Mouse (Mus musculus): Measurements from ENCODE around the gene Map3k7. TPM values are rescaled to one million over a fixed set of nuclear protein-coding genes. Genes with fewer than 3 reads are reported as not detected.

The Map3k7 gene
- polyA plus RNA-seq, 1 experiment from 2014 or later = 25.9 TPM

GRCm38 (mm10) chr4:31936911-31937375, 27.0 kb upstream of the Map3k7 start:
- H3K27me3 ChIP-seq (ENCODE audit: control insufficient read depth, insufficient read depth, low read depth, low read length) = no peaks in the 10 kb centered on the region; the same call in 1 of the 2 replicates
- H3K36me3 ChIP-seq (ENCODE audit: control insufficient read depth, insufficient read depth, low read length) = no peaks in the 10 kb centered on the region
- H3K4me1 ChIP-seq (replicated peaks; ENCODE audit: control insufficient read depth, insufficient read depth, low read length) = peaks cover 7% of the 10 kb centered on the region
- H3K4me3 ChIP-seq (ENCODE audit: low read length) = peak overlapping the region; percentile 52
- H3K9me3 ChIP-seq (ENCODE audit: control insufficient read depth, low read length) = no peaks in the 10 kb centered on the region
- no peak for ATAC-seq (ENCODE audit: low read depth)
- peak overlapping the region; percentile 83 for H3K4me2 ChIP-seq (ENCODE audit: low read depth, low read length)
- H3K9ac ChIP-seq (ENCODE audit: low read length) = peak overlapping the region; percentile 75; the same call in 1 of the 2 replicates
- WGBS = 21% methylated on average over 15 of the region's 15 CpGs
- no peak overlapping the region for H3K27ac ChIP-seq (ENCODE audit: low read length)

DNA sequence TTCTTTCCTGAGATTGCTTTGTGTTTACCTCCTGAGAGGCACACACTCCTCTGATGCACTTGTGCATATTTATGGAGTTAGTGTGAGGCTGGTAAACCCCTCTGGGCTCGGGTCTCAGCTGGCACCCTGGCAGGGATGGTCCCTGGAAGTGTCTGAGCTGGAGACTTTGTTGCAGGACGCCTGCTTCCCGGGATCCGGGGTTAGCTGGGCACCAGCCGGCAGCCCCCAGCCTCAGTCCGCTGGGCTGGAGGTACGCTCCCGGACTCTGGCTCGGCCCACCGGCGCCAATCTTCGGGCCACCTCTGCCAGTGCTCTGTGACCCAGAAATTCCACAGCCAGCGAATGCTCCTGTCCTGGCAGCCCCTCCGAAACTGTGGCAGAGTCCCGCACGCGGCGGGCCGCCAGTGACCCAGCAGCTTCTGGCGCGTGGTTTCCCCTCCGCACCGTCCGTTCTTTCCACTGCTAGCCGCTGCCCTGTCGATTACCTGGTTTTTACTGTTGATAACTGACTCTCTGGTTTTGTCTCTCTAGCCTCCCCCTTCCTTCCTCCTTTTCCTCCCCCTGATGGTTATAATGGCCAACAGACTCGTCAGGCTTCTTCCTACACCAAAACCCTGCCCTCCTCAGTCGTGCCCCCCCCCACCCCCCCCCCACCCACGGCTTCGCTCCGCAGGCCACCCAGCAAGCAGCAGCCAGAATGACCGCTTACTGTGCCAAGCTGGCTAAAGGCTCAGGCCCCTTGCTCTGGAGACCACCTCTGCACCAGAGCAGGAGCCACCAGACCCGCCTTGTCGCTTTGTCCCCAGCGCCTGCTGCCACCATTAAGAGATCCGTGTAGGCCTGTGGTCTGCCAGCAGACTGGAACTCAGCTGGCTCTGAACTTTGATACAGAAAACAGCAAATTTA, 26.3 kb upstream of the Map3k7 start:
- Histone ChIP-seq H3K9ac (ENCODE audit: low read length) (peak overlapping the region; percentile 75), H3K4me2 (ENCODE audit: low read depth, low read length) (peak overlapping the region; percentile 83), H3K4me1 (replicated peaks; ENCODE audit: control insufficient read depth, insufficient read depth, low read length) (peaks cover 7% of the 10 kb centered on the region), H3K4me3 (ENCODE audit: low read length) (peak overlapping the region; percentile 52), H3K9me3 (ENCODE audit: control insufficient read depth, low read length) (no peaks in the 10 kb centered on the region), H3K36me3 (ENCODE audit: control insufficient read depth, insufficient read depth, low read length) (no peaks in the 10 kb centered on the region), H3K27me3 (ENCODE audit: control insufficient read depth, insufficient read depth, low read depth, low read length) (no peaks in the 10 kb centered on the region; the same call in 1 of the 2 replicates), H3K27ac (ENCODE audit: low read length) (no peak overlapping the region)
- peak; percentile 67 for ATAC-seq (ENCODE audit: low read depth)
- WGBS = 6% methylated on average over 31 of the region's 36 CpGs

- H3K27ac ChIP-seq (ENCODE audit: low read length) = no peak overlapping the region
- no peaks in the 10 kb centered on the region for H3K9me3 ChIP-seq (ENCODE audit: control insufficient read depth, low read length)
- H3K4me3 ChIP-seq (ENCODE audit: low read length) = no peak overlapping the region
- 0 out of 2 replicates have a peak, but pooled peaks have one; percentile 34 for ATAC-seq (ENCODE audit: low read depth)
- peak overlapping the region; percentile 49 for H3K4me2 ChIP-seq (ENCODE audit: low read depth, low read length)
- 17% methylated on average over 9 of the region's 9 CpGs for WGBS
- peaks cover 7% of the 10 kb centered on the region for H3K4me1 ChIP-seq (replicated peaks; ENCODE audit: control insufficient read depth, insufficient read depth, low read length)
- no peak overlapping the region for H3K9ac ChIP-seq (ENCODE audit: low read length)
- H3K36me3 ChIP-seq (ENCODE audit: control insufficient read depth, insufficient read depth, low read length) = no peaks in the 10 kb centered on the region
- H3K27me3 ChIP-seq (ENCODE audit: control insufficient read depth, insufficient read depth, low read depth, low read length) = no peaks in the 10 kb centered on the region; the same call in 1 of the 2 replicates
Measured at GRCm38 (mm10) chr4:31938416-31939106, 25.3 kb upstream of the Map3k7 start.

GRCm38 (mm10) chr4:31941616-31942015, 22.3 kb upstream of the Map3k7 start:
- Histone ChIP-seq H3K36me3 (ENCODE audit: control insufficient read depth, insufficient read depth, low read length) (no peaks in the 10 kb centered on the region), H3K9me3 (ENCODE audit: control insufficient read depth, low read length) (no peaks in the 10 kb centered on the region), H3K9ac (ENCODE audit: low read length) (no peak overlapping the region), H3K4me1 (replicated peaks; ENCODE audit: control insufficient read depth, insufficient read depth, low read length) (peaks cover 7% of the 10 kb centered on the region), H3K4me3 (ENCODE audit: low read length) (no peak overlapping the region), H3K4me2 (ENCODE audit: low read depth, low read length) (no peak overlapping the region), H3K27ac (ENCODE audit: low read length) (no peak overlapping the region), H3K27me3 (ENCODE audit: control insufficient read depth, insufficient read depth, low read depth, low read length) (no peaks in the 10 kb centered on the region; the same call in 1 of the 2 replicates)
- WGBS = 44% methylated on average over 4 of the region's 4 CpGs
- no peak for ATAC-seq (ENCODE audit: low read depth)

DNA sequence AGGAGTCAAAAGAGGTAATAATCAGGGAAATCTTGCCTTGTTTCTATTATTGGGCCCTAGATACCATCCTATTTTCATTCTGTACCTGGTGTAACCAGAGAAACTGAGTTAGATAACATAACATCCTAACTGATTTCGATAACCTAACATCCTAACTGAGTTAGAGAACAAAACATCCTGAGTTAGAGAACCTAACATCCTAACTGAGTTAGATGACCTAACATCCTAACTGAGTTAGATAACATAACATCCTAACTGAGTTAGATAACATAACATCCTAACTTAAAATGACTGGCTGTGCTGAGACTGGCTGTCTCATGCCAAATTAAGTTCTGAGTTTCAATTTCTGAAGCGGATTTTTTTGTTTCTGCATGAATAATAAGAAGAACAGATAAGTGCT, 20.9 kb upstream of the Map3k7 start:
- WGBS = 89% methylated on average over 2 of the region's 2 CpGs
- H3K27ac ChIP-seq (ENCODE audit: low read length) = no peak overlapping the region

DNA sequence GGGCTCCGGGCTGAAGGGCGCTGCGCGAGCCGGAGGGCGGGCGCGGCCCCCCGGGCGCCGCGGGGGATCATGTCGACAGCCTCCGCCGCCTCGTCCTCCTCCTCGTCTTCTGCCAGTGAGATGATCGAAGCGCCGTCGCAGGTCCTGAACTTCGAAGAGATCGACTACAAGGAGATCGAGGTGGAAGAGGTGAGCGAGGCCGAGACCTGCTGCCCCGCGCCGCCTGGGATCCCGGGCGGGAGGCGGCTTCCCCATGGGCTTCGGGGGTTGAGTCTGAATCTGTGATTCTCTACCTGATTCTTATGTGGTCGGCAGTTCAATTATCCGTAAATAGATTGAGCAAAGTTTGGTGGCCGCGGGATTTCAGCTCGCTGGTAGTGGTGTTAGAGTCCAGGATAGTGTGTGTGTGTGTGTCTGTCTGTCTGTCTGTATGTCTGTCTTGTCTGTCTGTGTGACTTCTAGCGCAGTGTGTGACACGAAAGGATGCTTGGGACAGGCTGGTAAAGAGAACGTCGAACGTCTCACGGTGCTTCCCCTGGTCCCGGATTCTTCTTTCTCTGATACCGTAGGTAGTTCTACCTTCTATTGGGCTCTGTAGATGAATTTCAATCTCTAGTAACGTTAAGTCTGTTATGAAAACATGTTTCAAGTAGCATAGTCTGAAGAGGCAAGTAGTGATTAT, 438 bp downstream of the Map3k7 start:
- under 1% methylated on average over 44 of the region's 47 CpGs for WGBS
- H3K4me3 ChIP-seq (ENCODE audit: low read length) = peak overlapping the region; percentile 75
- no peaks in the 10 kb centered on the region for H3K36me3 ChIP-seq (ENCODE audit: control insufficient read depth, insufficient read depth, low read length)
- H3K4me2 ChIP-seq (ENCODE audit: low read depth, low read length) = peak overlapping the region; percentile 68
- no peak; the same call in 1 of the 2 replicates for ATAC-seq (ENCODE audit: low read depth)
- H3K4me1 ChIP-seq (replicated peaks; ENCODE audit: control insufficient read depth, insufficient read depth, low read length) = peaks cover 17% of the 10 kb centered on the region
- no peaks in the 10 kb centered on the region for H3K27me3 ChIP-seq (ENCODE audit: control insufficient read depth, insufficient read depth, low read depth, low read length)
- H3K9me3 ChIP-seq (ENCODE audit: control insufficient read depth, low read length) = no peaks in the 10 kb centered on the region
- peak overlapping the region; percentile 87 for H3K9ac ChIP-seq (ENCODE audit: low read length)
- peak overlapping the region; percentile 99 for H3K27ac ChIP-seq (ENCODE audit: low read length)

More for the DNA sequence above, 20.9 kb upstream of the Map3k7 start:
- no peaks in the 10 kb centered on the region; the same call in 1 of the 2 replicates for H3K4me1 ChIP-seq (replicated peaks; ENCODE audit: control insufficient read depth, insufficient read depth, low read length)
- H3K36me3 ChIP-seq (ENCODE audit: control insufficient read depth, insufficient read depth, low read length) = no peaks in the 10 kb centered on the region
- H3K27me3 ChIP-seq (ENCODE audit: control insufficient read depth, insufficient read depth, low read depth, low read length) = no peaks in the 10 kb centered on the region
- no peak overlapping the region for H3K4me3 ChIP-seq (ENCODE audit: low read length)
- no peak overlapping the region for H3K4me2 ChIP-seq (ENCODE audit: low read depth, low read length)
- H3K9me3 ChIP-seq (ENCODE audit: control insufficient read depth, low read length) = no peaks in the 10 kb centered on the region
- no peak overlapping the region for H3K9ac ChIP-seq (ENCODE audit: low read length)
- no peak for ATAC-seq (ENCODE audit: low read depth)

DNA sequence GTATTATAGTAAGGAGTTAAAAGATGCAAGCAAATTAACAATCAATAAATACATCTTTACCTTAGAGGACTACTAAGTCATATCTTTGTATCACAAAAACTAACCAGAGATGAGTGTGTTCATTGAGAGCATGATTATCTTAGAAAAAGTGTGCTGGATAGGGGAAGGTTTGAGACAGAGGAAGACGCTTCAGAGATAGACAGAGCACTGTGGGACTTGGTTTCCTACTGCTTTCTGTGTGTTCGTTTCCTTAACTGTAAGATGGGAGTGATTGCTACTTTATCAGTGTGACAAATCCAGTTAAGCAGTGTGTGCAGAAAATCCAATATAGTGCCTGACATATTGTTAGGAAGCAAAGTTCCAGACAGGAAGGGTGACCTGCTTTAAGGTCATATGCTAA, 1.3 kb downstream of the Map3k7 start:
- peak overlapping the region; percentile 68 for H3K4me2 ChIP-seq (ENCODE audit: low read depth, low read length)
- peak overlapping the region; percentile 87; the same call in 1 of the 2 replicates for H3K9ac ChIP-seq (ENCODE audit: low read length)
- no peaks in the 10 kb centered on the region for H3K36me3 ChIP-seq (ENCODE audit: control insufficient read depth, insufficient read depth, low read length)
- ATAC-seq (ENCODE audit: low read depth) = no peak
- no peaks in the 10 kb centered on the region for H3K9me3 ChIP-seq (ENCODE audit: control insufficient read depth, low read length)
- peak overlapping the region; percentile 75 for H3K4me3 ChIP-seq (ENCODE audit: low read length)
- H3K27ac ChIP-seq (ENCODE audit: low read length) = no peak overlapping the region
- peaks cover 17% of the 10 kb centered on the region for H3K4me1 ChIP-seq (replicated peaks; ENCODE audit: control insufficient read depth, insufficient read depth, low read length)
- no peaks in the 10 kb centered on the region for H3K27me3 ChIP-seq (ENCODE audit: control insufficient read depth, insufficient read depth, low read depth, low read length)
- 28% methylated on average over 2 of the region's 2 CpGs for WGBS

- Histone ChIP-seq H3K4me1 (replicated peaks; ENCODE audit: control insufficient read depth, insufficient read depth, low read length) (no peaks in the 10 kb centered on the region), H3K36me3 (ENCODE audit: control insufficient read depth, insufficient read depth, low read length) (no peaks in the 10 kb centered on the region), H3K27ac (ENCODE audit: low read length) (no peak overlapping the region), H3K4me2 (ENCODE audit: low read depth, low read length) (no peak overlapping the region), H3K9me3 (ENCODE audit: control insufficient read depth, low read length) (no peaks in the 10 kb centered on the region), H3K9ac (ENCODE audit: low read length) (no peak overlapping the region), H3K4me3 (ENCODE audit: low read length) (no peak overlapping the region), H3K27me3 (ENCODE audit: control insufficient read depth, insufficient read depth, low read depth, low read length) (no peaks in the 10 kb centered on the region)
- WGBS = 70% methylated on average over 1 of the region's 1 CpGs
- no peak for ATAC-seq (ENCODE audit: low read depth)
Measured at GRCm38 (mm10) chr4:31971437-31971836, 7.5 kb downstream of the Map3k7 start.
